Mouse (Mus musculus) hindbrain, embryonic 16.5 days (tissue): ENCODE measurements around the gene Olfr963. TPM values are rescaled to one million over a fixed set of nuclear protein-coding genes. Genes with fewer than 3 reads are reported as not detected.

Experiments
- ATAC-seq: fragments of 200-750 bp; cut with Nextera tagmentation; 2 replicates; pipeline ENCODE4 v1.8.0; 2017; ENCODE audit warnings: moderate TSS enrichment, moderate library complexity
- H3K27ac ChIP-seq: fragments of 300-500 bp; sonication (generic); 2 replicates; pipeline ENCODE4 v1.5.1; 2014; ENCODE audit warnings: low read depth, mild to moderate bottlenecking, control low read depth, low read length, moderate library complexity
- H3K27me3 ChIP-seq: fragments of 300-500 bp; sonication (generic); replicated peaks from 2 replicates; pipeline ENCODE4 v1.6.1; 2014; ENCODE audit warnings: low read length; ENCODE audit not compliant: control insufficient read depth, insufficient read depth
- H3K36me3 ChIP-seq: fragments of 300-500 bp; sonication (generic); 2 replicates; pipeline ENCODE4 v1.6.1; 2014; ENCODE audit warnings: mild to moderate bottlenecking, low read length, moderate library complexity, mixed read lengths; ENCODE audit not compliant: control insufficient read depth, insufficient read depth
- H3K4me1 ChIP-seq: fragments of 300-500 bp; sonication (generic); 2 replicates; pipeline ENCODE4 v1.6.1; 2014; ENCODE audit warnings: low read depth, low read length; ENCODE audit not compliant: control insufficient read depth, insufficient read depth
- H3K4me2 ChIP-seq: fragments of 300-500 bp; sonication (generic); 2 replicates; pipeline ENCODE4 v1.6.1; 2014; ENCODE audit warnings: mild to moderate bottlenecking, low read length, control low read depth, moderate library complexity
- H3K4me3 ChIP-seq: fragments of 300-500 bp; sonication (generic); 2 replicates; pipeline ENCODE4 v1.5.1; 2014; ENCODE audit warnings: mild to moderate bottlenecking, low read length, control low read depth, moderate library complexity
- H3K9ac ChIP-seq: fragments of 300-500 bp; sonication (generic); 2 replicates; pipeline ENCODE4 v1.6.1; 2014; ENCODE audit warnings: low read depth, mild to moderate bottlenecking, control low read depth, low read length, moderate library complexity
- H3K9me3 ChIP-seq: fragments of 300-500 bp; sonication (generic); 2 replicates; pipeline ENCODE4 v1.6.1; 2014; ENCODE audit warnings: mild to moderate bottlenecking, low read length, moderate library complexity; ENCODE audit not compliant: control insufficient read depth
- WGBS: fragments of 180-500 bp; shearing (Covaris S2); extraction: QIAGEN DNeasy Blood & Tissue Kit; methylation state at CpG from one replicate; pipeline ENCODE4 v1.1.7; 2014; 5-methylcytosine and 5-hydroxymethylcytosine counted together
- polyA plus RNA-seq: library from polyadenylated mRNA; unstranded; fragments of >200 nt; fragmentation: Nextera tagmentation; extraction: Ambion mirVana; gene quantifications from 2 replicates; pipeline ENCODE4 v1.2.1, GENCODE M21; 2015

Gene Olfr963
- not detected in 2 replicates for polyA plus RNA-seq

GRCm38 (mm10) chr9:39666905-39667304 is at the start of gene Olfr963:
TSS of gene Olfr963 (plus strand) at chr9:39667205.
- 95% methylated on average over 1 of the region's 1 CpGs for WGBS
- H3K27ac ChIP-seq = no peak within 1 kb of the TSS
- no peak within 1 kb of the TSS for H3K4me3 ChIP-seq
- H3K27me3 ChIP-seq = no peaks in the 10 kb centered on the region
- no peak within 1 kb of the TSS for H3K9ac ChIP-seq
- no peaks in the 10 kb centered on the region for H3K36me3 ChIP-seq
- no peak within 1 kb of the TSS for H3K4me2 ChIP-seq
- H3K9me3 ChIP-seq = no peaks in the 10 kb centered on the region
- no peak for ATAC-seq
- H3K4me1 ChIP-seq = no peaks in the 10 kb centered on the region

- H3K4me3 ChIP-seq = no peak within 1 kb of the TSS
- no peaks in the 10 kb centered on the region for H3K27me3 ChIP-seq
- H3K4me2 ChIP-seq = no peak within 1 kb of the TSS
- WGBS = 58% methylated on average over 1 of the region's 1 CpGs
- no peaks in the 10 kb centered on the region for H3K9me3 ChIP-seq
- no peak within 1 kb of the TSS for H3K9ac ChIP-seq
- no peaks in the 10 kb centered on the region for H3K4me1 ChIP-seq
- H3K27ac ChIP-seq = no peak within 1 kb of the TSS
- no peaks in the 10 kb centered on the region for H3K36me3 ChIP-seq
- no peak for ATAC-seq
Measured at GRCm38 (mm10) chr9:39621073-39621472, 45.9 kb upstream of the Olfr963 start, which contains the start of gene Olfr960. TSS of gene Olfr960 (plus strand) at chr9:39621373.

GRCm38 (mm10) chr9:39623783-39624182 is 43.2 kb upstream of the Olfr963 start:
- Histone ChIP-seq H3K27me3 (no peaks in the 10 kb centered on the region), H3K36me3 (no peaks in the 10 kb centered on the region), H3K27ac (no peak overlapping the region), H3K9me3 (no peaks in the 10 kb centered on the region), H3K4me2 (no peak overlapping the region), H3K4me1 (no peaks in the 10 kb centered on the region), H3K4me3 (no peak overlapping the region), H3K9ac (no peak overlapping the region)
- 96% methylated on average over 3 of the region's 3 CpGs for WGBS
- ATAC-seq = no peak

- Histone ChIP-seq H3K27me3 (no peaks in the 10 kb centered on the region), H3K4me3 (no peak overlapping the region), H3K27ac (no peak overlapping the region), H3K9me3 (no peaks in the 10 kb centered on the region), H3K36me3 (no peaks in the 10 kb centered on the region), H3K4me1 (no peaks in the 10 kb centered on the region), H3K4me2 (no peak overlapping the region), H3K9ac (no peak overlapping the region)
- no peak for ATAC-seq
- 79% methylated on average over 2 of the region's 2 CpGs for WGBS
Measured at GRCm38 (mm10) chr9:39624711-39625110, 42.3 kb upstream of the Olfr963 start.

GRCm38 (mm10) chr9:39629069-39629468 is 37.9 kb upstream of the Olfr963 start:
- Histone ChIP-seq H3K4me2 (no peak overlapping the region), H3K9ac (no peak overlapping the region), H3K27me3 (no peaks in the 10 kb centered on the region), H3K36me3 (no peaks in the 10 kb centered on the region), H3K4me3 (no peak overlapping the region), H3K4me1 (no peaks in the 10 kb centered on the region; the same call in 1 of the 2 replicates), H3K9me3 (no peaks in the 10 kb centered on the region), H3K27ac (no peak overlapping the region)
- no peak for ATAC-seq
- WGBS = 89% methylated on average over 2 of the region's 2 CpGs

- no peaks in the 10 kb centered on the region for H3K36me3 ChIP-seq
- 24% methylated on average over 4 of the region's 4 CpGs for WGBS
- peak overlapping the region; percentile 64 for H3K27ac ChIP-seq
Measured at GRCm38 (mm10) chr9:39633913-39634594, 33.0 kb upstream of the Olfr963 start.

GRCm38 (mm10) chr9:39644785-39645184 is 22.2 kb upstream of the Olfr963 start, which contains the start of gene Olfr961:
TSS of gene Olfr961 (plus strand) at chr9:39645085.
- no peaks in the 10 kb centered on the region for H3K27me3 ChIP-seq
- no peak within 1 kb of the TSS for H3K4me3 ChIP-seq
- H3K9ac ChIP-seq = no peak within 1 kb of the TSS
- no peak for ATAC-seq
- H3K4me1 ChIP-seq = no peaks in the 10 kb centered on the region
- H3K4me2 ChIP-seq = no peak within 1 kb of the TSS
- H3K27ac ChIP-seq = no peak within 1 kb of the TSS
- H3K36me3 ChIP-seq = no peaks in the 10 kb centered on the region
- H3K9me3 ChIP-seq = no peaks in the 10 kb centered on the region

More at GRCm38 (mm10) chr9:39633913-39634594, 33.0 kb upstream of the Olfr963 start:
- Histone ChIP-seq H3K4me2 (no peak overlapping the region), H3K4me1 (peaks cover 3% of the 10 kb centered on the region; the same call in 1 of the 2 replicates), H3K9ac (no peak overlapping the region), H3K27me3 (no peaks in the 10 kb centered on the region), H3K9me3 (no peaks in the 10 kb centered on the region), H3K4me3 (no peak overlapping the region)
- peak; percentile 94 for ATAC-seq

- no peak overlapping the region for H3K4me2 ChIP-seq
- H3K9ac ChIP-seq = no peak overlapping the region
- H3K4me1 ChIP-seq = no peaks in the 10 kb centered on the region
- H3K9me3 ChIP-seq = no peaks in the 10 kb centered on the region
- no peaks in the 10 kb centered on the region for H3K36me3 ChIP-seq
- no peak overlapping the region for H3K4me3 ChIP-seq
- ATAC-seq = no peak
- WGBS = 92% methylated on average over 4 of the region's 4 CpGs
- no peak overlapping the region for H3K27ac ChIP-seq
- no peaks in the 10 kb centered on the region for H3K27me3 ChIP-seq
Measured at GRCm38 (mm10) chr9:39647382-39647781, 19.6 kb upstream of the Olfr963 start.

- no peak overlapping the region for H3K27ac ChIP-seq
- H3K9me3 ChIP-seq = no peaks in the 10 kb centered on the region
- H3K4me1 ChIP-seq = no peaks in the 10 kb centered on the region
- no peaks in the 10 kb centered on the region for H3K36me3 ChIP-seq
- no peak overlapping the region for H3K9ac ChIP-seq
- no peak overlapping the region for H3K4me3 ChIP-seq
- H3K27me3 ChIP-seq = no peaks in the 10 kb centered on the region
- peak; percentile 71 for ATAC-seq
- no peak overlapping the region for H3K4me2 ChIP-seq
- 51% methylated on average over 6 of the region's 6 CpGs for WGBS
Measured at GRCm38 (mm10) chr9:39654756-39655396, 12.1 kb upstream of the Olfr963 start.
